Mouse (Mus musculus) R1 (cell line): Measurements from ENCODE around the gene Cdc42bpg.
"Not testable (repeated sequence)": the region's sequence is repeated elsewhere in the genome, so short reads cannot be mapped to it uniquely, and the experiment has no call there.

Experiments
- DNase-seq: peaks from one replicate; pipeline ENCODE4 v3.0.0-alpha.2; 2018; ENCODE audit warnings: low read depth, low spot score

Cdc42bpg gene

DNA sequence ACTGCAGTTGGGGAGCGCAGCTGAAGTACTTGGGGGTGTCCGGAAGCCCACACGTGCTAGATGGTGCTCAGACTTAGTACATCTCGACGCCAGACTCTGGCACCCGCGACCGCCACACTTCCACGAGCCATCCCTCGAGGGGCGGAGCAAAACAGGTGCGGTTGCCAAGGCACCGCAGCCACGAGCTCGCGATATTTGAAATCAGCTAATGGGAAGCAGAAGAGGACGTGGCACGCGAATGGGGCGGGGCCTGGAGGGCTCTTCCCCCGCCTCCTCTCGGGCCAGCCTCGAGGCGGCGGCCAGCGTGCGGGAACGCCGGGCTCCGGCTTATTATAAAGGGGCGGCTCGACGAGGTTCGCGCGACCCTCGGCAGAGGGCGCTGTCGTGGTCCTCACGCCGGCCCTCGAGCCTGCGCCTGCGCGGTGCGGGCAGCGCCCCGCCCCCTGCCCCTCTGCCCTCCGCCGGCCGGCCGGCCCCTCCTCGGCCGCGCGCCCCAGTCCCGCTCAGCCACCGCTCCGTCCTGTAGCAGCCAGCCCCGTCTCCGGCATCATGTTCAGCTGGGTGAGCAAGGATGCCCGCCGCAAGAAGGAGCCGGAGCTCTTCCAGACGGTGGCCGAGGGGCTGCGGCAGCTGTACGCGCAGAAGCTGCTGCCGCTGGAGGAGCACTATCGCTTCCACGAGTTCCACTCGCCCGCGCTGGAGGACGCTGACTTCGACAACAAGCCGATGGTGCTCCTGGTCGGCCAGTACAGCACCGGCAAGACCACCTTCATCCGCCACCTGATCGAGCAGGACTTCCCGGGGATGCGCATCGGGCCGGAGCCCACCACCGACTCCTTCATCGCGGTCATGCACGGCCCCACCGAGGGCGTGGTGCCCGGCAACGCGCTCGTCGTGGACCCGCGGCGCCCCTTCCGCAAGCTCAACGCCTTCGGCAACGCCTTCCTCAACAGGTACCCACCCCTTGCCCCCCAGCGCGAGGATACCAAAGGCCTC is 29.5 kb upstream of the Cdc42bpg start, which contains the start of gene Ehd1:
TSS of gene Ehd1 (plus strand) at position 300 of the 996 bp plus-strand sequence.
- peak; percentile 98 for DNase-seq

DNA sequence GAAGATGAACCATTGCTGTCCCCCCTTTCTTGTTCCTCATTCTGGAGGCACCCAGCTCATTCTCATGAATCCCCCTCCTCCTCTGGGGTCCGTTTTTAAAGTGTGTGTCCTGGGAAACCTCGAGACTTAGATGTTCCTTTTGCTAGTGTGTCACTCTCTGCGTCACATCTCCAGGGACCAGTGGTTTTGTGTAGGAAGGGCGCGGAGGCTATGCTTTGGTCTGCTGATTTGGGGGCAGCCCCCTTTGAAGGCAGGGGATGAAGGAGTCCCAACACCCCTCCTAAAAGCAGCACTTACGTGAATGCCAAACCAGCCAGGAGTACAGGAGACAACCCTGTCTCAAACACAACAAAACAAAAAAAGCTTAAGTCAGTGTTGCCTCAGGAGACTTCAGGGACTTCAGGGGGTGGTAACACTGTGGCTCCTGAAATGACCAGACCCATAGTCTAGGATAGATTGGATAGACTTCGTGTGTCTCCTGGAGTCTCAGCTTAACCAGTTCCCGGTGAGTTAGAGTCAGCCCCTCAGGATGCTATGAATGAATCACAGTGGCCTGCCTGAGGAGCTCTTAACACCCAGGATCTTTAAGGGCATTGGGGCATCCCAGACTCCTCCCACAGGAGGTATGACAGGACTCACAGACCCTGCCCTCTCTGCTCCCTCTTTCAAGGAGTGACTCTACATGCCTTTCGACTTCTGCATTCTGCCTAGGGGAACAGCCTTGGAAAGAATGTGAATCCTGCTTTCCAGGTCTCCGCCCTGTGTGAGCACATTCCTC is 28.4 kb upstream of the Cdc42bpg start:
- DNase-seq: peak; percentile 100

DNA sequence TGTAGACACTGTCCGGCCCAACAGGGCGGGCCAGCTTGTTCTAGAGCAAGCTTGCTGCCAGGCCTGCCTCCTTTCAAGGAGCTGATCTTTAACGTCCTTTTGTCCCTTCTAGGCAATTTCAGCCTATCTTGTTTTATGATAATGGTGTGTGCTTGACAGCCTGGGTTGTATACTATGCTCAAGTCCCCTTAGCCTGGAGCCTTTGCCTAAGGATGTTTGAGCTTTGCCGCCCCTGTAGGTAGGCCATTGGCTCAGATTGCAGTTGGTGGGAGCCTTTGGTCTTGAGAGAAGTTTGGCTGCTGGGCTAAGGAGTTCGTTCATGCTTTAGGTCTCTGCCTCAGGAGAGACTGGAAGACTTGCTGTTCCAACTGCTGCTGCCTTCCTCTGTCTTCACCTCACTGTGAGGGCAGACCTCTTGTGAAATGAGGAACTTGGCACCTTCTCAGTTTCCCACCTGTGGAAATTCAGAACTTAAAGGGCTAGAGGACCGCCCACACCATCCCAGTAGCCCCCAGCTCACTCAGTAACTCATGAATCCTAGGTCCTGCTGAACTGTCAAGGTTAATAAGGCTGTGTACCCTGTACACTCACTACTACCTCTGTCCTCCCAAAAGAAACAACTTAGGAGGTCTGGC is 27.7 kb upstream of the Cdc42bpg start:
- DNase-seq: no peak

DNA sequence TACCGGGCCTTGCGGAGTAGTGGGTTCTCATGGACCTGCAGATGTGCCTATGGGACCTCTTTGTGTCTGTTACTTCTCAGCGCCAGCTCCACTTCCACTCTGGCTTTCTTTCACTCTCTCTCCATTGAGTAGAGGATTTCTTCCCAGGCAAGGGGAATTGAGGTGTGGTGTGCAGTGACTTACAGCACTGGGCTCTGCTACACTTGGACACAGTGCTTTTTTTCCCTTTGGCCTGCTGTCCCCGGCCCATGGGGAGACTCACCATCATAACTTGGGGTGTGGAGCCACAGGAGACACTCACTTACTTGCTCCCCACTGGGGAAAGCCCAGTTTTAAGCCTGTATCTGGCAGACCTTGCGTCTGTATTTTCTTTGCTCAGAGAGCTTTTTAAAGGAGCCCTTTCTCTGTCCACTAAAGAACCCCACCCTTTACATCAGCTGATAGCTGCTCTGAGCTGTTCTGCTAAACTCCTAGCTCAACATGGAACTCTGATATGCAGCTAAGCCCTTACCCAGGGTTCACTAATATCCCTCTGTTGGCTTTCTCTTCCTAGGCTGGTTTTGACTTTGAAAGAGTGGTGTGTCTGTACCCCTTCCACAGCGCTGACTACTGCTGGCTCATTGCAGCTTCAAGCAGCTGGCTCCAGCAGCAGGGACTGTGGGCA is 26.6 kb upstream of the Cdc42bpg start:
- no peak for DNase-seq

DNA sequence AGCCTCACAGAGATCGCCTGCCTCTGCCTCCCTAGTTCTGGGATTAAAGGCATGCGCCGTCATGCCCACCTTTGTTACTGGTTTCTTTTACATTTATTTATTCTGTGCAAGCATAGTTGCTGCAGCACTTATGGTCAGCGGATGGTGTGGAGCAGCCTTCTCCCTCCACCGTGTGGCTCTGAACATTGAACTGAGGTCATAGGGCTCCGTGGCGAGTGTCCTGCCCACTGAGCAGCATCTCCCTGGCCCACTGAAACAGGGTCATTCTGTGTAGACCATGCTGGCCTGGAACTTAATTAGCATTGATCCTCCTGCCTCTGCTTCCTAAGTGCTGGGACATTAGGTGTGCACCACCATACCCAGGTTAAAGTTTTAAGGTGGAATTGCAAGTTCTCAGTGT is 25.7 kb upstream of the Cdc42bpg start:
- no peak for DNase-seq

DNA sequence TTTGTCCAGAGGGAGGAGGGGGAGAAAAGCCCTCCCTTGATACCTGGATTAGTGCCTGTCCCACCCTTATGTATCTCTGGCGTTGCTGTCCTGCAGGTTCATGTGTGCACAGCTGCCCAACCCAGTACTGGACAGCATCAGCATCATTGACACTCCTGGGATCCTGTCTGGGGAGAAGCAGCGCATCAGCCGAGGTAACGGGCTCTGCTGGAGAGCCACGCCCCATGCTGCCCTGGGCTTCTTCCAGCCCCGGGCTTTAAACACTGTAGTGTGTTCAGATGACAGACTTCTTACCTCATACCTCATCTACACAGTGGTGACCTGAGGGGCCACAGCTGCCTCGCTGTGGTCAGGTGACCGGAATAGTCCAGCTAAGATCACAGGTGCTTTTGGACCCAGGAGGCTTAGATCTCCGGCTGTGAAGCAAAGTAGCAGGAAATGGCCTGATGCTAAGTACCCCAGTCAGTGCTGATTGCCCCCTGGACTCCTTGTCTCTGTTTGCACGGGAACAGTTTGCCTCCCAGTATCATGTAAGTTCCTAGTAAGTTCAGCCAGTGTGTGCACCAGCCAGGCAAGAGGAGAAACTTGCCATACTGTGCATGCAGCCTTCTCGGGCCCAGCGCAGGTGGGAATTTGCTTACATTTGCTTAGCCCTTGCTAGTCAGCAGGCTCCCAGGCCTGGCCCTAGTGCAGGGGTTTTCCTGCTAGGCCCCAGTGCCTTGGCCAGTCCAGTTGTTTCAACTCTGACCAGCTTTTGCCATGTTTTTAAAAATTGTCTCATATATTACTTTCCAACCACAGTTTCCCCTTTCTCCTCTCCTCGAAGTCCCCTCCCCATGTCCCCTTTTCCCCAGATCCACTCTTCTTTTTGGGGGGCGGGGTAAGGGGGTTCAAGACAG is 24.9 kb upstream of the Cdc42bpg start:
- peak; percentile 75 for DNase-seq

DNA sequence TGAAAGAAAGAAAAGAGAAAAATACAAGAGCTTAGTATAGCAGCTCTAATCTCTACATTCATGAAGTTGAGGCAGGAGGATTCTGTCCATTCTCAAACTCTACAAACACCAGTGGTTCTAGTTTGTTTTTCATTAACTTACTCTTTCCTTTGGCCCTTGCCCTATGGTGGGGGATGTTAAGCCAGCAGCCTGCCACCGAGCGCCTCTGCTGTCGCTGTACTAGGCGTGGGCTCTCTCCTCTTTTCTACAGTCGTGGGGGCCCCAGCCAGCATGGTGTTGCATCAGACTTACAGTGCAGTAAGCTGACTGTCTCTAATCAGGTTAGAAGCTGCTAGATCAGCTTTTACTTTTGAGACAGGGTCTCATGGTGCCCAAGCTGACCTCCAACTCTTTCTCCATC is 23.3 kb upstream of the Cdc42bpg start:
- DNase-seq: no peak

DNA sequence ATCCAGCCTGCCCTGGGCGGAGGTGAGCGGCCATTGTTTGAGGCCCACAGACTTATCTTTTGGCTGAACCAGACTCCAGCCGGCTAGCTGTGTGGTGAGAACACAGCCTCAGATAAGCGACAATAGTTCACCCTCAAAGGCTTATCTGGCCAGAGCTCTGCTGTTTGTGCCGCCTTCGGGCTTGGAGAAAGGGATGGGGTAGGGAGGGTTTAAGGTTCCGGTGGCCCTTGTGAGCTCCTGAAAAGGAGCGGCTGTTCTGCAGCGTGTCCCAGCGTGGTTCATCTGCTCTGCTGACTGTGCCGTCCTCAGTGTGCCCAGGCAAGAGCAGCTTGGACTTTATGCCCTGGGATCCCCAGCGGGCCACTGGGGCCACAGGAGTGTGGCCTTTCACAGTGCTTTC is 21.8 kb upstream of the Cdc42bpg start:
- no peak for DNase-seq

DNA sequence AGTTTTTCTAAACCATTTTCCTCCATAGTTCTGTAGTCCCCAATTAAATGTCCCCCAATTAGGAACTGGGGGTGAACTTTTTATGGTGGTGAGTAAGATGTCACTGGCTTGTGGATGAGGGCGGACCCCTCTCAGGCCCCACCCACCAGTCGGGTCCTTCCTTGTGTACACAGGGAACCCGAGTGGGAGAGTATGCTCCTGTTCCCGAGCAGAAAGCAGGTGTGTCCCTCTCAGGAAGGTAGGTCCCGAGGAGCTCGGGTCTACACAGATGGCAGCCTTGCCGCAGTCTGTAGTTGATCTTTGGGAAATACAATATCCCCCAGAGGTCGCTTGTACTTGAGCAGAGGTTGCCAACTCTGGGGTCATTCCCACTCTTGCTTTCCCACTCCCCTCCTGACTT is 21.0 kb upstream of the Cdc42bpg start:
- DNase-seq: no peak

DNA sequence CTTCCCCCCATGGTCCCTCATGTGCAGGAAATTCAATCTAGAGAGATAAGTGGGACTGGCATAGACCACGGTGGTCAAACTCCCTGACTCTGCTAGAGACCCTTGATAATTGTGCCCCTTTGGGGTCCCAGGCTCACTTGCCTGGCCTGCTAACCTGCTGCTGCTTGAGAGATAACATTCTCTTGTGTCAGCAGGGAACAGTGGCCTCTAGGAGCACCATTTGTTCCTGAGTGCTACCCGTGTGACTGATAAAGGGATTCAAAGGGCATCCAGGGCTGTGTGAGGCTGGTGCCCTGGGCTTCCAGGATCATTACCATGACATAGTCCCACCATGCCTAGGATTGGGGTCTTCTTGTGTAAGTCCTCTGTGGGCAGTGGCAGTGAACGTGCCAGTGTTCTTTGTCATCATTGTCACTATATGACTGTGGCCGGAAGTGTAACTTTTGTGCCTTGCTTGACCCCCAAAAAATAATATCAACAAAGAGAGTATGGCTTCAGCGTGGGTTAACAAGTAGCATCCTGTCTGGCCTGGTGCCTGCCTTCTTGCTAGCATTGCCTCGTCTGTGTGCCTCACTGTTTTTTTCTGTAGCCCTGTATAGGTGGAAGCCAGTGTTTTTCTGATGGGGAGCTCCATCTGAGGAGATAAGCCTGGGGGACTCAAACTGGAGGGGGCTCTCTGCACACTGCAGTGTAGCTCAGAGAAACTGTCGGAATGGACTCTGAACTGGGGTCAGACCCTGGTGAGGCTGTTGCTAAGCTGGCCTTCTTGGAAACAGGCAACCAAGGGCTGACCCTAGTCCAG is 20.4 kb upstream of the Cdc42bpg start:
- DNase-seq: no peak

DNA sequence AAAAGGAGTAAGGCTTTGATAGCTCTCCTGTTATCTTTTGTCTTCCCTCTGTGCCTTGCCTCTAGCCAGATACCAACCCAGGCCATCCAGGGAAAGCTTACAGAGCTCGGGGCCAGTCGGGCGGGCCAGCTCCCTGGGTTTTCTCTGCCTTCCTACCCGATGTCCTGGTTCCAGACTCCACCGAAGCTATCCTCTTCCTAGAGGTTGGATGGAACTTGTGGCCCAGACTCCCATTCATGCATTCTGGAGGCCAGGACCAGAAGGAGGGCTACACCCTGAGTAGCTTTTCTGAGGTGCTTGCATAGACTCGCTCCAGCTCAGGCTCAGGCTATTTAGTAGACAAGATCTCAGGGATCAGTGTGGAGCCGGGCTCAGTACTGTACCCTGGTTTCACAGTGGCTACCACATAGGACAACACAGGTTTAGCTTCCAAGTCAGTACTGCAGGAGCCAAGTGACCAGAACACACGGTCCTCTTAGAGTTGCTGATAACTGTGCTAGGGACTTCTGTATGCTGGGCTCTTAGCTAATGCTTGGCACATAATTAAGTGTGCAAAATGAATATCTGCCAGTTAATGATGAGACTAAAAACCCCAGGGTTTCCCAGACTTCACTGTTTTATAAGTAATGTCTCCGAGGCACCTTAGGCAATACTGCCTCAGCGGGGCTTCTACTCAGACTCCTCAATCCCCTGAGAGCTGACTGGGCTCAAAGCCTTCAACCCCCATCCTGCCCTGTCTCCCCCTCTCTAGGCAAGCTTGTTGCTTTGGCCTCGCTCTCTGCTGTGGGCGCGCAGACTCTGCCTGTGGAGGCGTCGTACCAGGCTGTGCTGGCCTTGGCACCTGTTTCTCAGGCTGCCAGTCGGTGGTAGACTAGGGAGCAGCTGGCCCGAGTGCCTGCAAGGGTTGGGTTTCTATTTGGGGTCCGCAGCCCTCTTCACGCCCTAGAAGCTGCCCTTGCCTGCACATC is 19.5 kb upstream of the Cdc42bpg start:
- DNase-seq: no peak

DNA sequence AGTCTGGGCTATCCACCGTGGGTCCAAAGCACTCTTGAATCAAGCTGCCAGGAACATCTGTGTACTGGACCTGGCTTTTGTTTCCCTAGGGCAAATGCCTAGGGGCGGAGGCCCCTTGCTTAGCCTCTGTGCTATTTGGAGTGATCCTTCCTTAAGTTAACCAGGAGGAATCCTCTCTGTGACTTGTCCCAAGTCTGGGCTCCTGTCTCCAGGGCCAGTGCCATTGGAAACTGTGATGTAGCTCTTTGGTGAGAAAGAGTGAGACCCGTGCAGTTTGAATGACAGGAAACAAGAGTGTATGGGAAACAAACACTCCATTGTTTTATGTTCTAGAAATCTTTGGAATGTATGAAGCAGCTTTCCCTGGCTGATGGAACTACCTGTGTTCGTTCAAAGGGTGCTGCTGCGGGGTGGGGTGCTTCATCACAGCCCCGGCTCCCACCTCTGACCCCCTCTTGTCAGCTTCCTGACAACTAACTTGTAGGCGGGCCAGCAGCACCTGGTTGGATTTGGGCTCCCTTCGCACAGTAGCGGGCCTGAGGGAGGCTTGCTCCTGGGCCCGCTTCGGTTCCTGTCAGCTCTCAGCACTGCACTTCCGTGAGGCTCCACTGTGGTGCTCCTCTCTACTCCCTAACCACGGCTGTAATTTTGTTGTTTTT is 17.9 kb upstream of the Cdc42bpg start:
- DNase-seq: no peak

DNA sequence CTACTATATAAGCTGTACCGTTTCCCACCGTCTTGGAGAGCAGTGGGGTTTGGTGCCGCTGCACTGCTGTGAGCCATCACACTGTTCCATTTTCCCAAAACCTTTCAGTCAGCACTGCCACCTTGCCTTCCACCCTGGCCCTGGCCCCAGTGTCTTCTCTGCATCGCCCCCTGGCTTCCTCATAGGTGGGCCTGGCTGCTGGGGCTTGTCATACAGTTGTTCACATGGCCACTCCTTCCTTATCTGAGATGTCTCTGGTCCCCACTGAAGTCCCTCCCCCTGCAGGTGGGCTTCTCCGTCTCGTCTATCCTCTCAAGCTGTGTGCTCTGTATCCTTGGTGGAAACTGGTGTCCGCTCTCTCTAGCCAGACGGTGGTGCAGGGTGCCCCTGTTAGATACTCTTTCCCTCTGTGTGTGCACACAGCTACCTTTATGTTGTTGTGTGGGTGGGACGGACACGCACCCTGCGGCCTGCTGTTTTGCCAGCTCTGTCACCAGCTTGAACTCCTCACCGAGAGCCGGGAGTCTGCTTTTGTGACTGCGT is 16.5 kb upstream of the Cdc42bpg start:
- DNase-seq: no peak

DNA sequence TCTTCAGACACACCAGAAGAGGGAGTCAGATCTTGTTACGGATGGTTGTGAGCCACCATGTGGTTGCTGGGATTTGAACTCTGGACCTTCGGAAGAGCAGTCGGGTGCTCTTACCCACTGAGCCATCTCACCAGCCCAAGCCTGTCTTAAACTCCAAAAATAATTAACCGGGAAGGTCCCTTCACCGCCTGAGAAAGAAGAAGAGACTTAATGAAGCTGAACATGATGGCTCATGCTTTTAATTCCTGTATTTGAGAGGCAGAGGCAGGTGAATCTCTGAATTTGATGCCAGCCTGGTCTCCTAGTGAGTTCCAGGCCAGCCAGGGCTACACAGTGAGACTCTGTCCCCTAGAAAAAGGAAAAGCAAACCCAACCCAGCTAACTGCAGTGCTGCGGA is 15.5 kb upstream of the Cdc42bpg start:
- not testable (repeated sequence) for DNase-seq

DNA sequence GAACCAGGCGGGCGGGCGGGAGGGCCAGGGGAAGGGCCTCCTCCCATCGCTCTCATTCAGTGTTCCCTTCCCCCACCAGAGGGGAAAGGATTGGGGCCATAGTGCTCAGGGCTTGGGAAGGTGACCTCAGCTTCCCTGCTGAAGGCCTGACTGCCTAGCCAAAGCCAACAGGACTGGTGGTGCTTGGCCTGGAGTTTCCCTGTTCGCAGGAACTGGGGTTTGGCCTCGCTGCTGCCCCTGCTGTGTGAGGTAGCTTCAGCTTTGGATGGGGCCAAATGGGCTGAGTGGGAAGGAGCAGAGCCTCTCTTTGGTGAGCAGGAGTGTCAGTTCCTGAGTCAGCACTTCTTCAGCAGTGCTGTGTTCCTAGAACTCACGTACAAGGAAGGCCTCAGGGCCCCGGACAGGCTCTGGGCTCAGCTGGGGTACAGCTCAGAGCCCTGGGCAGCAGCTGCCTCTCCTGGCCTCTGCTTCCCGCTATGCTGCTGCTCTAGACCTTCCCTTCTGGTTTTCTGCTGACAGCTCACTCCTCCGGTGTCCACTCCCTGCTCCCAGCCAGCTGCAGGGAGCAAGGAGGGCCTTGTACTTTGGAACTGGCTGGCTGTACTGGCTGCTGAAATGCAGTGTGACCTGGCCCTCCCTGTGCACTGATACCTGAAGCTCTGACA is 15.0 kb upstream of the Cdc42bpg start:
- DNase-seq: peak; percentile 67

DNA sequence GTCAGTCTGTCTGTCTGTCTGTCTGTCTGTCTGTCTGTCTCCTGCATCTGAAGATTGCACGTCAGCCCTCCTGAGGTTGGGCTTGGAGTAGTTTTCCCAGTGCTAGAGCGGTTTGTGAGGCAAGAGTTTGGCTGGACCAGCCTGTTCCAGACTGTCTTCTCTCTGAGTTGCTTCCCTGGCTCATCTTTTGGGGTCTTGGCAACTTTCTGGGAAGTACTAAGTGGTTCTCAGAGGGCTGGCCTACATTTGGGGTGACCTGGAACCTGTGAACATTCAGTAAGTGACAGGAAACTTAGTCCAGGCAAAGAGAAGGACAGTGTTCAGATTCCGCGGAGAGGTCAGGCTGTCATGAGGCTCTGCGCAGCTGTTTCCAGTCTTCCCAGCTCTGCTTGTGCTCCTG is 14.0 kb upstream of the Cdc42bpg start:
- DNase-seq: no peak

DNA sequence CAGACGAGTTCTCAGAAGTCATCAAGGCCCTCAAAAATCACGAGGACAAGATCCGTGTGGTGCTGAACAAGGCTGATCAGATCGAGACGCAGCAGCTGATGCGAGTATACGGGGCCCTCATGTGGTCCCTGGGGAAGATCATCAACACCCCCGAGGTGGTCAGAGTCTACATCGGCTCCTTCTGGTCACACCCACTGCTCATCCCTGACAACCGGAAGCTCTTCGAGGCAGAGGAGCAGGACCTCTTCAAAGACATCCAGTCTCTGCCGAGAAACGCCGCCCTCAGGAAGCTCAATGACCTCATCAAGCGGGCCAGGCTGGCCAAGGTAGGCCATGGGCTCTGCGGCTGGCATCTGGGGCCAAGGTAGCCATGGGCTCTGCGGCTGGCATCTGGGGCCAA is 12.0 kb upstream of the Cdc42bpg start:
- no peak for DNase-seq
